Mouse (Mus musculus) spleen, embryonic (tissue): Measurements from ENCODE around the gene Cpsf4l.

Experiments
- CTCF ChIA-PET: fragments of 350-600 bp; sonication (Branson Sonifier 250); formaldehyde crosslinking; loops from one replicate; lab custom pipeline; 2022; lab: Charles Lee

The Cpsf4l gene

GRCm38 (mm10) chr11:113736848-113737552 lies 27.2 kb upstream of the Cpsf4l start:
- CTCF ChIA-PET: no interaction called here

DNA sequence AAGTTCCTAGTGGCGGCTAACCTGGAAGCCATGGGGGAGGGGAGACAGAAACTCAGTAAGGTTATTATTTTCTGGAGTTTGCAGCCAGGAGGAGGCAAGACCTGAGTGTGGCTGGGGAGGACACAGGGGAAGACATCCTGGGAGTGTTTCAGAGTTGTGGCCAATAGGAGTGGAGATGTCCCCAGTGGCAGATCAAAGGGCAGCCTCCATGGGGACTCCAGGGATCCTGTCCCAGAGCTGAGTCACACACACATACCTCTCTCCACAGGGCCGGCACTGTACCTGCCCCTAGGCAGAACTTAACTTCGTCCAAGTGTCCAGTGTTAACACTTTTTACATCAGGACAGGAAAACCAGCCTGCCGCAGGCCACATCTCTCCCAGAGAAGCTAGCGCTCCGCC lies 25.3 kb upstream of the Cpsf4l start:
- CTCF ChIA-PET: no interaction called here

DNA sequence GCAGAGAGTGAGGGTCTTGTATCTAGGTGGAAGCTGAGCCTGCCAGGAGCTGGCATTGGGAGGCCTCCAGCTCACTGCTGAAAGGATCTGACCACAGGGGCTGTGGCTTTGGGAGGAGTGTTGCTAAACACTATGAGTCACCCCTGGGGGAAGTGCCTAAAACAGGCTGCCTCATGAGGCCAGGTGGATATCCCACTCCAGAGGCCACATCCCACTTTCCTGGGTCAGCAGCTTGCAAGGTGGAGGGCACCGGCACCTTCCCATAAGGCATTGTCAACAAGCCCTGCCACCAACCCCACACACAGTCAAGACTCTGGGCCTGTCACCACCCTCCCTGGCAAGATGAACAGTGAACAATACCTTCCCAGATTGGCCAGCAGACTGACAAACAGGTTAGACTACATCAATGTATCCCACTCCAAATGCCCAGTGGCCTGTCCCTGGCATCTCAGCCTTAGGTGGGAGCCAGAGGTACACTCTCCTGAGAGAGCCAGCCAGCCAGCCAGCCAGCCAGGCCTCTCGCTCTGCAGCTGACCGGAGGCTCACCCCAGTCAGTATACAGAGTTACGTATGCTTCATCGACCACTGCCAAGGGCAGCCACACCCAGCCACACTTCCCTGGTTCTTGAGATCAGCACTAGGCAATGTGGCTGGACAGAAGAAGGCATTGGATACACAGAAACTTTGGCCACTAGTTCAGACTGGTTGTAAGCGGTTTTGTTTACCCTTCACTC lies 24.0 kb upstream of the Cpsf4l start:
- CTCF ChIA-PET: no interaction called here

DNA sequence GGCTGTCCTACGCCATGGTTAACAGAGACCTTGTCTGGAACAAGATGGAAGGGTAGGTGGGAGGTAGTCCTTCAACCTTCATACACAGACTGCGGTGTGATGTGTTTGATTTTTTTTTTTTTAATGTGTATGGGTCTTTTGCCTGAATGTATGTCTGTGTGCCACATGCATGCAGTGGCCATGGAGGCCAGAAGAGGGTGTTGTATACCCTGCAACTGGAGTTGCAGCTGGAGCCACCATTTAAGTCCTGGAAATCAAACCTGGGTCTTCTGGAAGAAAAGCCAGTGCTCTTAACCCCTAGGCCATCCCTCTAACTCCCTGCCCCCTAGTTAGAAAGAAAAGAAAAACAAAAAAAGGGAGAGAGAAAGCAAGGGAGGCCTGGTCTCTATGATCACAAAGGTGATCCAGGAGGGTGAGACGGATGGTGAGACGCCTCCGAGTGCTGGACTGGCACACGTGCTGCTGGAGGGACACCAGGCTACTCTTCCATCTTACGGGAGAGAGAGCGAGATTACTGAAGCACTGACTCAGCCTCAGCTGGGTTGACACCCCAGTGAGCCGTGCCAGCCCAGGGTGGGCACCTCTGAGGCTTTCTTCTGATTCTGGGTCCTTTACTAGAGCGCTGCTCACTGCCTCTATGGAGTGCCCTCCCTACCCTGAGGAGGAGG lies 22.3 kb upstream of the Cpsf4l start:
- CTCF ChIA-PET: no interaction called here

- CTCF ChIA-PET: interaction anchor here (0.6 kb wide), 1 partner anchor 78 kb away, joined by 3 read pairs; no protein-coding TSS in a partner anchor
Measured at GRCm38 (mm10) chr11:113730879-113731278, 21.1 kb upstream of the Cpsf4l start.

GRCm38 (mm10) chr11:113729917-113730316 lies 20.1 kb upstream of the Cpsf4l start:
- CTCF ChIA-PET: no interaction called here

GRCm38 (mm10) chr11:113729239-113729638 lies 19.4 kb upstream of the Cpsf4l start:
- CTCF ChIA-PET: no interaction called here

DNA sequence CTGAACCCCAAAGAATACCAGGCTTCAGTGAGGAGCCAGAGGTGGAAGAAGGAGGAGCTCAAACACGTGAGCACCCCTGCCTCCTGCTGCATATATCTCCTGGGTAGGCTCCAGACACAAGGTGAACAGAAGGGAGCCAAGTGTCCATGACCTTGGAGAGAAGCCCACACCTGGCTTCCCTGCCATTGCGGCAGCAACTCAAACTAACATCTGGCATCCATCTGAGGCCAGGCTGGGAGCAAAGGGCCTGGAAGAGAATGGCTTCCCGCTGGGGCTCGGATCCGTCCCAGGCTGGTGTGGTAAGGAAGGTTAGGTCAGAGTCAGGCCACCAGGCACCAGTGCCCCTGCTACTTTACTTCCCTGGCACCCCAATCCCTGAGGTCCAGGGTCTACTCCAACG lies 18.2 kb upstream of the Cpsf4l start:
- CTCF ChIA-PET: no interaction called here

GRCm38 (mm10) chr11:113726994-113727888 lies 17.4 kb upstream of the Cpsf4l start:
- CTCF ChIA-PET: no interaction called here

DNA sequence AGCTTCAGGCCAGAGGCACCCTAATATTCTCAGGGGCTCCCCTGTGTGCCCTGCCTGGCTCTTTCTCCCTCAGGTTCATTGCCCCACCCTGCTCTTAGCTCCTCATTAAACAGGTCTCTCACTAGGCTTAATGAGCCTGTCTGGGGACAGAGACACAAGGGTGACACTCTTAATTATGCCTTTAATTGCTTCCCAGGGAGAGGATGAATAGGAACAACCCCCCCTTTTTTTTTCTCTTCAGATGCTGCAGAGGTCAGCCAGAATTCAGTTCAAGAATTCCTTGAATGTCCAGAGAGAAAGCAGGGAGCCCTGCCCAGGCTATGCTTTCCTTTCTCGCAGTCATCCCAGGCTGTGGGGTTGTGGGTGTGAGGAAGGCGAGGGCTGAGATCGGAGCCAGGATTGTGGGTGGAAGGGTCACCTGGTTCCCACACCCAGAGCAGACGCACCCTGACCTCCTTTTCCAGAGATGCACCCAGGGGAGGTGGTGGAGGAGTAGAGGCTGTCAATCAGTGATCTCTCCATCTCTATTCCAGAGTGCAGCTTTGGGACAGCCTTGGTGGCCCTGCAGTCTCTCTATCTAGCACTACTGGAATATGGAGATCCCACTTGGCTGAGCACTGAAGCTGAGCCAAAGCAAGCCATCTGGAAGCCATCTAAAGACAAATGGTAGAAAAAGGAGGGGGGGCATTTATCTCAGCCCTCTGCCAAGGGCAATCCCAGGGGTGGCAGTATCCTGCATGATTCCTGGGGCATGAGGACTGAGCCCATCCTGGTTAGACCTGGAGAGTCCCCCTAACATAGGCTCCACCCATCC lies 15.6 kb upstream of the Cpsf4l start:
- CTCF ChIA-PET: no interaction called here

DNA sequence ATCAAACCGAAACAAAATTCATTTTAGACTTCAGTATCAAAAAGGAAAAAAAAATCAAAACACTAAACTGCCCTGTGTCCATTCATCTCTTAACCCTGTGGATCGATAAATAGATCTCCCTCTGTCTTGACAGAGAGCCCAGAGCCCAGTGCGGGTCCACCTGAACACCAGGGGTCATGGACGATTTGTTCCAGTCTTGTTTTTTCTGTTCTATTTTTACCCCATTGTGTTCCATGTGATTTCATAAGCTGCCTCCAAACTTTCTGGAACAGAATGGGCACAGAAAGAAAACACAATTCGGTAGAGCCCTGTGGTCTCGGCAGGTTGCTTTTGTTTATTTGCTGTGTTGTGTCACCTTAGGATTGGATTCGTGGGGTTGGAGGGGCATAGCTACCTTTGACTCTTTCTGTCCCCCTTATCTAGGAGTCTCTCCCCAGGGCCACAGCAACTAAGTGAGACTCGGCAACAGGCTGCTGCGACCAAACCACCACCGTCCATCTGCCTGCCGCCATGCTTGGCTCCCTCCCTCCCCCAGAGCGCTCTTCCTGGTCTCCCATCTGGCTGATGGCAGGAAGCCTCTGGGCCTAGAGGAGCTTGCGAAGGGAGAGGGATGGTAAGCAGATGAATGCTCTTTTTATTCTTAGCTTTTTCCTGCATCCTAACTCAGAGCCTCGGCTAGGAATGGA lies 12.7 kb upstream of the Cpsf4l start:
- CTCF ChIA-PET: no interaction called here

DNA sequence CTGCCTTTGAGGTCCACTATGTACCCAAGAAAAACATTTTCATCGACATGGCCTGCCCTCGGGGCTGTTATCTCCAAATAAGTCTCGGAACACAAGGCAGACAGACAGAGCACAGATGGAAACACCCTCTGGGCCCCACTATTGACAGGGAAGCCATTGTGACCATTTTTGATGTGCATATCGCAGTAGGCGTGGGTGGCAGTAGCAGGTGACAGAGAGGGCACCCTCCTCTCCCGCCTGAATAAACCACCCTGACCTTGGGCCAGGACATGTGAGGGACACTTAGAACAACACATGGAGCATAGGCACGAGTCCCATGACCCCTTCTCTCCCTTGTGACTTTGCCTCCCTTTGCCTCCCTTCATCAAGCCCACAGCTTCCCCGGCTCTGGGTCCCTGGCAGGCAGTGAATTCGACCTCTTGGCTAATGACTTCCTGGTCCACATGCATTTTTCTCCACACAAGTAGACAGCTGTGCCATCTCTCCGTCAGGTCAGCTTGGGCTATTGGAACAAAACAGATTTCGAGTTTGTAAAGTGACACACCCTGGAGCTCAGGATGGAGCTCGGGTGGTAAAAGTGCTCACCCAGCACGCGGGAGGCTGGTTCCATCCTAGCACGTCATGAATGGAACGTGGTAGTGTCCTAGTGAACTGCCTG lies 8.1 kb upstream of the Cpsf4l start:
- CTCF ChIA-PET: no interaction called here

- CTCF ChIA-PET: no interaction called here
Measured at GRCm38 (mm10) chr11:113716132-113716531, 6.3 kb upstream of the Cpsf4l start.

- CTCF ChIA-PET: no interaction called here
Measured at GRCm38 (mm10) chr11:113715078-113715674, 5.4 kb upstream of the Cpsf4l start.

DNA sequence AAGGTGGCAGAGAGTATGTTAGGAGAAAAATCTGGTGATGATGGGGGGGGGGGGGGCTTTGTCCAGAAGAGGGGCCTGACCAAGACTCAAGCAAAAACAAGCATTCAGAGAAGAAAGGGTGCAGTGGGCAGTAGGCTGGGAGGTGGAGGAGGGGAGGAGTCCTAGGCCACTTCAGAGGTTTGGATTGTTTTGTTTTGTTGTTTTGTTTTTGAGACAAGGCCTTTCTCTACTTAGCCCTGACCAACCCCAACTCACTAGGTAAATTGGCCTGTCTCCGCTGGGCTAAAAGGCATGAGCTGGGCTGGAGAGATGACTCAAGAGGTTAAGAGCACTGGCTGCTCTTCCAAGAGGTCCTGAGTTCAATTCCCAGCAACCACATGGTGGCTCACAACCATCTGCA lies 1.2 kb upstream of the Cpsf4l start:
- CTCF ChIA-PET: no interaction called here

- CTCF ChIA-PET: interaction anchor here (0.8 kb wide), 1 partner anchor 79 kb away, joined by 3 read pairs; no protein-coding TSS in a partner anchor
Measured at GRCm38 (mm10) chr11:113710257-113710777, 500 bp upstream of the Cpsf4l start.

- CTCF ChIA-PET: no interaction called here
Measured at GRCm38 (mm10) chr11:113709272-113709671, 545 bp downstream of the Cpsf4l start.

DNA sequence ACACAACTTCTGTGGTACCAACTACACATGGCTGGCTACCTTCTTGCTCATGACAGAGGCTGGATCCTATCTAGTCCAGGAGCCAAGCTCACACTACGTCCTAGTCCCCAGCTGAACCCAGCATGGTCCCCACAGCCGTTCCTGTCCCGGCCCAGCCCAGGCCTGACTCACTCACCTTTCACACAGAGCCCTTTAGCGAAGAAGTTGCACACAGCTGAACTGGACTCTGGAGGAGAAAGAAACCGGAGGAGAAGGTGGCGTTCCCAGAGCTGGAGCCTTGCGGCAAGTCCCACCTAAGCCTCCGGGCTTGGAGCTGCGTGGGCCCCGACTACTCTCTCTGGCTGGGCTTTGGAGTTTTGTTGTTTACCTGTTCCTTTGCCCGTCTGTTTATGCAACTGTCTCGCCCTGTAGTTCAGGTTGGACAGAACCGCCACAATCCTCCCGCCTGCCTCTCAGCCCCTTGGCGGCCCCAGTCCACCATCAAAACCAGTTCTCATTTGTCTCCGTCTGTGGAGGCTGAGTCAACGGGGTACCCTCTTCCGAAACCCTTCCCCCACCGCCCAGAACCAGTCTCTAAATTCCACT lies 1.1 kb downstream of the Cpsf4l start:
- CTCF ChIA-PET: no interaction called here
